Mouse (Mus musculus): ENCODE results near the gene Ptprf. TPM values are rescaled to one million over a fixed set of nuclear protein-coding genes. Genes with fewer than 3 reads are reported as not detected.

The Ptprf gene
- polyA plus RNA-seq, 1 experiment: 165 TPM

DNA sequence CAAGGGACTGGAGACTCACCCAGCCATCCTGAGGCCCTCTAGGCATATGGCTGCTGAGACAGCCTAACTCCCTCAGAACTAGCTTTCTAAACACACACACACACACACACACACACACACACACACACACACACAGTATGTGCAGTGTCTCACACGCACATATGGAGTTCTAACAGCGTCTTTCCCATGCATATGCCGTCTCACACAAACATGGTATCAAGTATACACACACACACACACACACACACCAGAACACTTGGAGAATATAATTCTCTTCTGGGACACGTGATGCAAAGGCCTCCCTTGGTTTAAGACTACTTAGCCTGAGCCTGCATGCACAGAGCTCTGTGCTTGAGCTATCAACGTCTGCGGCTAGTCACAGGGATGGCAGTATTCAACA, 59.3 kb downstream of the Ptprf start:
- H3K36me3 ChIP-seq (ENCODE audit: control insufficient read depth, insufficient read depth, low read length): peaks cover 20% of the 10 kb centered on the region
- 97% methylated on average over 6 of the region's 6 CpGs for WGBS
- no peaks in the 10 kb centered on the region for H3K4me1 ChIP-seq (replicated peaks; ENCODE audit: control insufficient read depth, insufficient read depth, low read length)
- no peaks in the 10 kb centered on the region for H3K27me3 ChIP-seq (ENCODE audit: control insufficient read depth, insufficient read depth, low read length)
- DNase-seq: no peak
- H3K27ac ChIP-seq (ENCODE audit: control insufficient read depth, insufficient read depth, low read length): no peak overlapping the region
- H3K4me3 ChIP-seq (ENCODE audit: control insufficient read depth, insufficient read depth, low read length): no peak overlapping the region
- TF ChIP-seq POLR2A (IDR thresholded peaks at IDR 0.05; ENCODE audit: control insufficient read depth, extremely low read depth, insufficient read depth, low read length, poor library complexity): no peak

GRCm38 (mm10) chr4:118229035-118229770, 62.0 kb downstream of the Ptprf start:
- Histone ChIP-seq H3K27me3 (ENCODE audit: control insufficient read depth, insufficient read depth, low read length) (no peaks in the 10 kb centered on the region), H3K27ac (ENCODE audit: control insufficient read depth, insufficient read depth, low read length) (no peak overlapping the region), H3K36me3 (ENCODE audit: control insufficient read depth, insufficient read depth, low read length) (peaks cover 19% of the 10 kb centered on the region), H3K4me3 (ENCODE audit: control insufficient read depth, insufficient read depth, low read length) (no peak overlapping the region), H3K4me1 (replicated peaks; ENCODE audit: control insufficient read depth, insufficient read depth, low read length) (no peaks in the 10 kb centered on the region)
- no peak for DNase-seq
- TF ChIP-seq POLR2A (IDR thresholded peaks at IDR 0.05; ENCODE audit: control insufficient read depth, extremely low read depth, insufficient read depth, low read length, poor library complexity): no peak
- no peak for TF ChIP-seq CTCF (IDR thresholded peaks at IDR 0.05; ENCODE audit: borderline replicate concordance, control insufficient read depth, extremely low read depth, insufficient read depth, low read length, poor library complexity)
- WGBS: 66% methylated on average over 6 of the region's 6 CpGs

DNA sequence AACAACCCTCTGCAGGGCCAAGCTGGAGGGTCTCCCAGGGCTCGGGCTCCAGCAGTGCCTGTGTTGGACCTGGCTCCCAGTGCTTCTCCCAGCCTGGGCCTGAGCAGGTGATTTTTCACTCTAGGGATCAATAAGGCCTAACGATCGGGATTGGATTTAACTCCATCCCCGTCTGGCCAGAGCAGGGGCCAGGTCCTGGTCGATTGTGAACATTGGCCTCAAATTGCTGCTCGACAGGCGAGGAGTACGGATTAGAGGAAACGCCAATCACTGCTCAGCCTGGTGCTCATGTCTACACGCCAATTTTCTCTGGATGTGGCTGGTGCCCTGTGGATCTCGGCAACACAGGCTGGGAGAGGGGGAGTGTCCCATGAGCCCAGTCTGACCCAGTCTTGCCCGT, 63.8 kb downstream of the Ptprf start:
- no peak for DNase-seq
- Histone ChIP-seq H3K27me3 (ENCODE audit: control insufficient read depth, insufficient read depth, low read length) (no peaks in the 10 kb centered on the region), H3K36me3 (ENCODE audit: control insufficient read depth, insufficient read depth, low read length) (peaks cover 31% of the 10 kb centered on the region), H3K4me3 (ENCODE audit: control insufficient read depth, insufficient read depth, low read length) (no peak overlapping the region), H3K27ac (ENCODE audit: control insufficient read depth, insufficient read depth, low read length) (no peak overlapping the region), H3K4me1 (replicated peaks; ENCODE audit: control insufficient read depth, insufficient read depth, low read length) (no peaks in the 10 kb centered on the region)
- TF ChIP-seq CTCF (IDR thresholded peaks at IDR 0.05; ENCODE audit: borderline replicate concordance, control insufficient read depth, extremely low read depth, insufficient read depth, low read length, poor library complexity) (no peak), POLR2A (IDR thresholded peaks at IDR 0.05; ENCODE audit: control insufficient read depth, extremely low read depth, insufficient read depth, low read length, poor library complexity) (no peak)
- 96% methylated on average over 12 of the region's 12 CpGs for WGBS

- no peak for DNase-seq
- no peaks in the 10 kb centered on the region for H3K4me1 ChIP-seq (replicated peaks; ENCODE audit: control insufficient read depth, insufficient read depth, low read length)
- no peaks in the 10 kb centered on the region for H3K27me3 ChIP-seq (ENCODE audit: control insufficient read depth, insufficient read depth, low read length)
- H3K36me3 ChIP-seq (ENCODE audit: control insufficient read depth, insufficient read depth, low read length): peaks cover 44% of the 10 kb centered on the region
- no peak overlapping the region for H3K4me3 ChIP-seq (ENCODE audit: control insufficient read depth, insufficient read depth, low read length)
- TF ChIP-seq POLR2A (IDR thresholded peaks at IDR 0.05; ENCODE audit: control insufficient read depth, extremely low read depth, insufficient read depth, low read length, poor library complexity) (no peak), CTCF (IDR thresholded peaks at IDR 0.05; ENCODE audit: borderline replicate concordance, control insufficient read depth, extremely low read depth, insufficient read depth, low read length, poor library complexity) (no peak)
- H3K27ac ChIP-seq (ENCODE audit: control insufficient read depth, insufficient read depth, low read length): no peak overlapping the region
- 68% methylated on average over 7 of the region's 7 CpGs for WGBS
These were observed 69.9 kb downstream of the Ptprf start for GRCm38 (mm10) chr4:118221261-118221660.

GRCm38 (mm10) chr4:118220756-118221155, 70.4 kb downstream of the Ptprf start:
- no peaks in the 10 kb centered on the region for H3K27me3 ChIP-seq (ENCODE audit: control insufficient read depth, insufficient read depth, low read length)
- WGBS: 92% methylated on average over 9 of the region's 9 CpGs

GRCm38 (mm10) chr4:118219487-118219886, 71.7 kb downstream of the Ptprf start:
- H3K27me3 ChIP-seq (ENCODE audit: control insufficient read depth, insufficient read depth, low read length): no peaks in the 10 kb centered on the region
- no peak for DNase-seq
- H3K4me3 ChIP-seq (ENCODE audit: control insufficient read depth, insufficient read depth, low read length): no peak overlapping the region
- H3K36me3 ChIP-seq (ENCODE audit: control insufficient read depth, insufficient read depth, low read length): peaks cover 32% of the 10 kb centered on the region
- H3K27ac ChIP-seq (ENCODE audit: control insufficient read depth, insufficient read depth, low read length): no peak overlapping the region
- no peaks in the 10 kb centered on the region for H3K4me1 ChIP-seq (replicated peaks; ENCODE audit: control insufficient read depth, insufficient read depth, low read length)
- no peak for TF ChIP-seq CTCF (IDR thresholded peaks at IDR 0.05; ENCODE audit: borderline replicate concordance, control insufficient read depth, extremely low read depth, insufficient read depth, low read length, poor library complexity)
- WGBS: 96% methylated on average over 6 of the region's 6 CpGs

More at GRCm38 (mm10) chr4:118220756-118221155, 70.4 kb downstream of the Ptprf start:
- Histone ChIP-seq H3K4me3 (ENCODE audit: control insufficient read depth, insufficient read depth, low read length) (no peak overlapping the region), H3K4me1 (replicated peaks; ENCODE audit: control insufficient read depth, insufficient read depth, low read length) (no peaks in the 10 kb centered on the region), H3K27ac (ENCODE audit: control insufficient read depth, insufficient read depth, low read length) (no peak overlapping the region), H3K36me3 (ENCODE audit: control insufficient read depth, insufficient read depth, low read length) (peaks cover 41% of the 10 kb centered on the region)
- TF ChIP-seq CTCF (IDR thresholded peaks at IDR 0.05; ENCODE audit: borderline replicate concordance, control insufficient read depth, extremely low read depth, insufficient read depth, low read length, poor library complexity): no peak
- TF ChIP-seq POLR2A (IDR thresholded peaks at IDR 0.05; ENCODE audit: control insufficient read depth, extremely low read depth, insufficient read depth, low read length, poor library complexity): no peak
- no peak for DNase-seq

DNA sequence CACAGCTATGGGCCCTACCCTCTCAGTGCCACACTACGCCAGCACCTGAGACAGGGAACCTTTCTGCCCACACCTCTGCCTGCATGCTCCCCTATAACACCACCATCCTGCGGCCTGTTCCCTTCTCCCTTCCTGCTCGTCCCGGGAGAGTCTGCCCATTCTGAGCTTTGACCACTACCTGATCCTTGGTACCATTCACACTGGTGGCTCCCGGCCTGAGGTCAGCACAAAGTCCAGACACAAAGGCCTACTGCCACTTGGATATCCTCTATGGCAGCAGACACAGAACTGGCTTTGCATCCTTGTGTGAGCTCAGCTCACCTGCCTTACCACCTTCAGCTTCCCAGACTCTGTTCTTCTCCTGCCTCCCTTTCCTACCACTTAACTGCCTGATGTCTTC, 72.7 kb downstream of the Ptprf start:
- Histone ChIP-seq H3K4me1 (replicated peaks; ENCODE audit: control insufficient read depth, insufficient read depth, low read length) (no peaks in the 10 kb centered on the region), H3K4me3 (ENCODE audit: control insufficient read depth, insufficient read depth, low read length) (no peak overlapping the region), H3K27ac (ENCODE audit: control insufficient read depth, insufficient read depth, low read length) (no peak overlapping the region), H3K36me3 (ENCODE audit: control insufficient read depth, insufficient read depth, low read length) (peaks cover 24% of the 10 kb centered on the region), H3K27me3 (ENCODE audit: control insufficient read depth, insufficient read depth, low read length) (no peaks in the 10 kb centered on the region)
- TF ChIP-seq POLR2A (IDR thresholded peaks at IDR 0.05; ENCODE audit: control insufficient read depth, extremely low read depth, insufficient read depth, low read length, poor library complexity): no peak
- no peak for TF ChIP-seq CTCF (IDR thresholded peaks at IDR 0.05; ENCODE audit: borderline replicate concordance, control insufficient read depth, extremely low read depth, insufficient read depth, low read length, poor library complexity)
- 92% methylated on average over 5 of the region's 5 CpGs for WGBS
- DNase-seq: no peak

All from thymus, adult 2 months (tissue).